Mouse (Mus musculus) spleen, adult 18-20 months (tissue): ENCODE results near the gene Gzma.

ENCODE experiments used
- DNase-seq, 2 experiments: peaks; one replicate each; pipeline ENCODE4 v3.0.0; 2022; ENCODE audit warnings: mixed read lengths in 2 of 2

The Gzma gene

GRCm38 (mm10) chr13:113045458-113046110 lies 55.2 kb downstream of the Gzma start:
- DNase-seq = no peak

GRCm38 (mm10) chr13:113044876-113045275 lies 55.9 kb downstream of the Gzma start:
- DNase-seq = no peak
